Mouse (Mus musculus) kidney, adult 2 months (tissue): ENCODE results near the gene Cnst.

Source experiments
- CTCF ChIP-seq: fragments of 200-500 bp; conservative IDR thresholded peaks from 2 replicates; pipeline ENCODE4 v1.5.1; 2011; ENCODE audit warnings: low read depth, mild to moderate bottlenecking, control low read depth, low read length, moderate library complexity, mixed read lengths; ENCODE audit not compliant: insufficient read depth, insufficient read length
- POLR2A ChIP-seq: fragments of 200-500 bp; IDR thresholded peaks from one replicate; pipeline ENCODE4 v1.6.1; 2011; ENCODE audit warnings: low read depth, low read length, control low read depth

GRCm38 (mm10) chr1:179517713-179518465 is 28.3 kb upstream of the Cnst start, which contains the start of gene Smyd3:
- TF ChIP-seq POLR2A (no peak), CTCF (peak; percentile 82)
